Mouse (Mus musculus): ENCODE data around the gene Zfp157. TPM values are rescaled to one million over a fixed set of nuclear protein-coding genes. Genes with fewer than 3 reads are reported as not detected.

Zfp157 gene
- polyA plus RNA-seq, 1 experiment from 2014 or later: 23.8 TPM

Other genes starting within 250 kb of the Zfp157 start
- gene Mblac1, start 247.2 kb upstream of the Zfp157 start, polyA plus RNA-seq (2014; fragmentation: Nextera tagmentation; extraction: Ambion mirVana): 6.1 and 6.5 TPM in 2 replicates
- not detected in 2 replicates for gene Nxpe5, start 215.6 kb upstream of the Zfp157 start, polyA plus RNA-seq (2014; fragmentation: Nextera tagmentation; extraction: Ambion mirVana)
- gene Lamtor4, start 186.0 kb upstream of the Zfp157 start, polyA plus RNA-seq (2014; fragmentation: Nextera tagmentation; extraction: Ambion mirVana): 80.5 and 93.6 TPM in 2 replicates
- 2.9 and 3.3 TPM in 2 replicates for gene BC037034, start 177.4 kb upstream of the Zfp157 start, polyA plus RNA-seq (2014; fragmentation: Nextera tagmentation; extraction: Ambion mirVana)
- gene Gal3st4, start 168.6 kb upstream of the Zfp157 start, polyA plus RNA-seq (2014; fragmentation: Nextera tagmentation; extraction: Ambion mirVana): 0.57 and 0.75 TPM in 2 replicates
- 0.05 TPM in 1 of 2 replicates, not detected in the other for gene Gm43720, start 161.5 kb upstream of the Zfp157 start, polyA plus RNA-seq (2014; fragmentation: Nextera tagmentation; extraction: Ambion mirVana)
- 1.3 and 1.5 TPM in 2 replicates for gene Gpc2, start 161.5 kb upstream of the Zfp157 start, polyA plus RNA-seq (2014; fragmentation: Nextera tagmentation; extraction: Ambion mirVana)
- 2.0 and 2.1 TPM in 2 replicates for gene Stag3, start 161.2 kb upstream of the Zfp157 start, polyA plus RNA-seq (2014; fragmentation: Nextera tagmentation; extraction: Ambion mirVana)
- gene Pvrig, start 99.5 kb upstream of the Zfp157 start, polyA plus RNA-seq (2014; fragmentation: Nextera tagmentation; extraction: Ambion mirVana): 0.26 TPM in 1 of 2 replicates, not detected in the other
- gene 1700123K08Rik, start 123.2 kb downstream of the Zfp157 start, polyA plus RNA-seq (2014; fragmentation: Nextera tagmentation; extraction: Ambion mirVana): not detected in 2 replicates
- 46.0 and 49.4 TPM in 2 replicates for gene Zfp68, start 178.3 kb downstream of the Zfp157 start, polyA plus RNA-seq (2014; fragmentation: Nextera tagmentation; extraction: Ambion mirVana)
- gene A430033K04Rik, start 181.4 kb downstream of the Zfp157 start, polyA plus RNA-seq (2014; fragmentation: Nextera tagmentation; extraction: Ambion mirVana): 7.1 TPM in 2 replicates